Mouse (Mus musculus) adrenal gland (tissue): ENCODE results near the gene Igdcc3.
"Not testable (repeated sequence)": the region's sequence is repeated elsewhere in the genome, so short reads cannot be mapped to it uniquely, and the experiment has no call there.

Experiments used
- intact Hi-C: fragments of 180-260 bp; cut with DNase I; formaldehyde crosslinking; loops from one replicate; pipeline ENCODE4 v1.15.1; 2025

Gene Igdcc3

GRCm38 (mm10) chr9:65201381-65202164, 60.6 kb downstream of the Igdcc3 start:
- intact Hi-C loops: no loop called here

DNA sequence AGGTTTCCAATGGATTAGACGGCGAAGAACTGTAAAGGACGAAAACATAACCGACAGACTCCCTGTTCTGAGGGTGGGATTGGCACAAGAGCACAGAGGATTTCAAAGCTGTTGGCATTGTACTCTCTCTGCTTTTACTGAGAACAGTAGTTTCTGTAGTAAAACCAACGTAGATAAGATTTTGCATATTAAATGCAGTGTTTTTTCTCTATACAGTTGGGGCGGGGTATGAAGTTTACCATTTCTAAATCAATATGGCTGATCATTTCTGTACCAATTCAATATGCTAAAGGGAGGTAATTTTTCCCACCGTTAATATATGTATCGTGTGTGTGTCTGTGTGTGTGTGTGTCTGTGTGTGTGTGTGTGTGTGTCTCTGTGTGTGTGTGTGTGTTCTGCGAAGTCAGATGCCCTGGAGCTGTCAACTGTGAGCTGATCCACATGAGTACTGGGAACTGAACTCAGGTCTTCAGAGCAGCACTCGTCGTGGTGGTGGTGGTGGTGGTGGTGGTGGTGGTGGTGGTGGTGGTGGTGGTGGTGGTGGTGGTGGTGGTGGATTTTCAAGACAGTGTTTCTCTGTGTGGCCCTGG, 61.3 kb downstream of the Igdcc3 start:
- intact Hi-C loops: no loop called here

- intact Hi-C loops: no loop called here
Measured at GRCm38 (mm10) chr9:65205049-65205815, 64.2 kb downstream of the Igdcc3 start.

- intact Hi-C loops: not testable (repeated sequence)
Measured at GRCm38 (mm10) chr9:65207041-65207815, 66.2 kb downstream of the Igdcc3 start.

- intact Hi-C loops: no loop called here
Measured at GRCm38 (mm10) chr9:65208293-65209179, 67.5 kb downstream of the Igdcc3 start.

- intact Hi-C loops: no loop called here
Measured at GRCm38 (mm10) chr9:65211598-65211997, 70.6 kb downstream of the Igdcc3 start.

DNA sequence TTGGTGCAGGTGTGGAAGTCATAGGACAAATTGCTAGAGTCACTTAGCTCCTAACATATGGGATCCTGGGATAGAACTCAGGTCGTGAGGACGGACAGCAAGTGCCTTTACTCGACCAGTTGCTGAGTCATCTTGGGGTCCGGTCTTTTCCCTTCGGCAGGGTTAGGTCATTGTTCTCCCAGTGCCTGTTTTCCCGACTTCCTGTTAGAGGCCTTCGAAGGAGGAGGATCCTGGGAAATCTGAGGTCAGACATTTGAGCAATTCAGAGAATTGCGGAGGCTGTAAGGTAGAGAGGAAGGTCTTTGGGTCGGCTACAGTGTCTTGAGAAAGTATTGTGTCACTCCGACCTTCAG, 73.4 kb downstream of the Igdcc3 start:
- intact Hi-C loops: no loop called here

DNA sequence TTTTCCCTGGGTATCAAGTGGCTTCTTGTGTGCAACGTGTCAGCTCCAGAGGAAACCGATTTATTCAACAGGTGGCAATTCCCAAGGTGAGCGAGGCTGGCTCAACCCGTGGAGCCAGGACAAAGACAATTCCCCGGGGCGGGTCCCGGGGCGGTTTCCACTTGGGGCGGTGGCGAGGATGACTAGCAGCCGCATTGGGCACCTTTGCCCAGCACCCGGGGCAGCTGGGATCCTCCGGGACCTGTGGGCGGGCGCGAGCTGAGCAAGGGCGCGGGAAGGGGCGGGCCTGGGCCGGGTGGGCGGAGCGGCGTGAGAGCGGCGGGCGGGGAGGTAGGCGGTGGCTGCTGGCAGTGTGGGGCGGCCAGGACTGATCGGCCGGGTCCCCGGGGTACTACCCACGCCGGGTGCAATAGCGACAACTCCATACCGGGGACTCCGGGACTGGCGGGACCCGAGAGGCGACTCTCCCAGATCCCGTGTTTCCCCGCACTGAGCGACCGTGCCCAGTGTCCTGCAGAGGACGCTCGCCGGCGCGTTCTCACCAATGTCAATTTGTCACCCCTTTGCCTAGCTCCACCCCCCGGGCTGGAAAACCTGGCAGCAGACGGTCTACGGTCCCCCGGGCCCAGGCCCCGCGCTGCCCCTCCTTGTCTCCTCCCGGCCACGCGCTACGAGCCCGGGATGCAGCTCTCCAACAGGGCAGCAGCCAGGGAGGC, 73.9 kb downstream of the Igdcc3 start:
- intact Hi-C loops: no loop called here

- intact Hi-C loops: no loop called here
Measured at GRCm38 (mm10) chr9:65215494-65216126, 74.6 kb downstream of the Igdcc3 start.

DNA sequence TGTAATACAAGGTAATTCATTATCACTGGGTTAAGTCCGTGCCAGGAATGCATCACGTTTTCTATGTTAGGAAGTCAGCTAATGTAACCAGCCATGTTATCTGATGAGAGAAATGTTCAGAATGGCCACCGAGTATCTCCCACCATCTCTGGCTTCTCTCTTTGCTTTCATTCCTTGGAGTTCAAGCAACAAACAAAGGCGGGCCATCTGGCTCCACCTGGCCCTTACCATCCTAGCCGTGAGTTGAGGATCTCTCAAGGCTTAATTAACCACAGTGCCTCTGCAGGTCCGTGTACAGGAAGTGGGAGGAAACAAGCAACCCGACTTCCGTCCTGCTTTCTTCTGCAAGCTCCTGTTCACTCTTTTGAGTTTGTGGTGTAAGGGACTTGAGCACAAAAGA, 76.0 kb downstream of the Igdcc3 start:
- intact Hi-C loops: no loop called here

DNA sequence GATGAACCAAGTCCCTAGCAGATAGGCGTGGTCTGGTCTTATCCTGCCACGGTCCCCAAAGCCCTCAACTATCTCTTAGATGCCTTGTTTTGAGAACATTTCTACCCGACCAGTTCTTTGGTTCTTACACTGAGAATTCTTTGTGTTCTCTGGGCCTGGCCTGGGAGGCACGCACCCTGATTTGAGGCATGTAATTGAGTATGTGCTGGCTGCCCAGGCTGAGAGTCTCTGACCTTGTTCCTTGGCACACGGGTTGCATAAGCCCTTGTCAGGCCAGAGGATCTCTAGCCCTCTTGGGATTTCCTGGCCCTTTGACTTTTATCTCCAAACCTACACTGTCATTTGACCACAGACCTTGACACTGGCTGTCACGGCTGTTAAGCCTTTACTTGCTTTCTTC, 76.7 kb downstream of the Igdcc3 start:
- intact Hi-C loops: no loop called here

GRCm38 (mm10) chr9:65218916-65219315, 77.9 kb downstream of the Igdcc3 start:
- intact Hi-C loops: no loop called here

GRCm38 (mm10) chr9:65220398-65220797, 79.4 kb downstream of the Igdcc3 start:
- intact Hi-C loops: not testable (repeated sequence)

GRCm38 (mm10) chr9:65223927-65224326, 82.9 kb downstream of the Igdcc3 start:
- intact Hi-C loops: no loop called here

GRCm38 (mm10) chr9:65225795-65226194, 84.8 kb downstream of the Igdcc3 start:
- intact Hi-C loops: loop anchor here (5.0 kb wide), 1 partner anchor 57 kb away; no protein-coding TSS in a partner anchor

DNA sequence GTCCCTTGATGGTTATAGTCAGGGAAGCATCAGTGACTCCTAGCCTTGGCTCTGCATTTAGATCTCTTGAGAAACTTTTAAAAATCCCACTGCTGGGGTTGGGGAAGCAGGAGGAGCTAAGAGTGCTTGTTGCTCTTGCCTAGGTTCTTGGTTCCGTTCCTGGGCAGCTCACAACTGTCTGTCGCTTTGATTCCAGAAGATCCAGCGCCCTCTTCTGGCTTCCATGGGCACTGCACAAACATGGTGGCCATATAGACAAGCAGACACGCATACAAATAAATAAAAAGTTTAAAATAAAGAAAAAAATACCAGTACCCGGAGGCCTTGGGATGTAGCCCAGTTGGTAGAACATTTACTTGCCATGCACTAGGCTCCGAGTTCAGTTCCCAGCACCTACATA, 89.3 kb downstream of the Igdcc3 start:
- intact Hi-C loops: no loop called here

DNA sequence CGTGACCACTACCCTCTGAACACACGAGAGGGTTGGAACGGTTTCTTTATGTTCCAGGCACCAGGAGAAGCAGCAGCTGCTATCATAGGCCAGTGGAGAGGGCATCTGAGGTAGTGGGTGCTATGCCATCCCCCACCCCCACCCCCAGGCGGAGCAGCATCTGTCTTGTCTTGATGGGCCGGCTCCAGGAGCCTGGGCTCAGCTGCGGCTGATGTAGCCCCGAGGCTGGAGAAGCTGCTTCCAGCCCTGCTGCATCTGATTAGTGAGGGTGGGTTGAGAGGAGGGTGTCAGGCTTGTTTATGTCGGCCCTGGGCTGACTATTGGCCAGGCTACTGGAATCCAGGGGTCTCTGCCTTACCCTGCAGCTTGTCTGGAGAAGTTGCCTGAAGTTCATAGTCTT, 90.3 kb downstream of the Igdcc3 start:
- intact Hi-C loops: no loop called here

GRCm38 (mm10) chr9:65233243-65233985, 92.4 kb downstream of the Igdcc3 start:
- intact Hi-C loops: no loop called here

GRCm38 (mm10) chr9:65234734-65235133, 93.7 kb downstream of the Igdcc3 start:
- intact Hi-C loops: no loop called here
